Mouse (Mus musculus) stomach, embryonic 14.5 days (tissue): ENCODE measurements around the gene Abtb2. TPM values are rescaled to one million over a fixed set of nuclear protein-coding genes. Genes with fewer than 3 reads are reported as not detected.

Source experiments
- ATAC-seq: fragments of 200-750 bp; cut with Nextera tagmentation; 2 replicates; pipeline ENCODE4 v1.8.0; 2017; ENCODE audit warnings: low read depth, moderate TSS enrichment; ENCODE audit not compliant: insufficient number of reproducible peaks, insufficient read depth, low FRiP score
- H3K27ac ChIP-seq: fragments of 300-500 bp; sonication (generic); 2 replicates; pipeline ENCODE4 v1.5.1; 2014; ENCODE audit warnings: mild to moderate bottlenecking, low read length, moderate library complexity, mixed read lengths
- H3K27me3 ChIP-seq: fragments of 300-500 bp; sonication (generic); 2 replicates; pipeline ENCODE4 v1.6.1; 2014; ENCODE audit warnings: low read length, control low read depth, mixed read lengths; ENCODE audit not compliant: control insufficient read depth, insufficient read depth
- H3K36me3 ChIP-seq: fragments of 300-500 bp; sonication (generic); 2 replicates; pipeline ENCODE4 v1.6.1; 2014; ENCODE audit warnings: mild to moderate bottlenecking, control low read depth, low read length, moderate library complexity, mixed read lengths; ENCODE audit not compliant: control insufficient read depth, insufficient read depth
- H3K4me1 ChIP-seq: fragments of 300-500 bp; sonication (generic); 2 replicates; pipeline ENCODE4 v1.6.1; 2014; ENCODE audit warnings: low read length, control low read depth, mixed read lengths; ENCODE audit not compliant: control insufficient read depth, insufficient read depth
- H3K4me2 ChIP-seq: fragments of 300-500 bp; sonication (generic); replicated peaks from 2 replicates; pipeline ENCODE4 v1.6.1; 2014; ENCODE audit warnings: low read depth, low read length, control low read depth
- H3K4me3 ChIP-seq: fragments of 300-500 bp; sonication (generic); 2 replicates; pipeline ENCODE4 v1.5.1; 2014; ENCODE audit warnings: low read depth, low read length, control low read depth
- H3K9ac ChIP-seq: fragments of 300-500 bp; sonication (generic); replicated peaks from 2 replicates; pipeline ENCODE4 v1.6.1; 2014; ENCODE audit warnings: low read depth, mild to moderate bottlenecking, control low read depth, low read length, moderate library complexity, mixed read lengths
- H3K9me3 ChIP-seq: fragments of 300-500 bp; sonication (generic); 2 replicates; pipeline ENCODE4 v1.6.1; 2016; ENCODE audit warnings: low read depth, low read length, control low read depth; ENCODE audit not compliant: control insufficient read depth
- WGBS: fragments of 180-500 bp; shearing (Covaris S2); extraction: QIAGEN DNeasy Blood & Tissue Kit; methylation state at CpG from one replicate; pipeline ENCODE4 v1.1.7; 2014; 5-methylcytosine and 5-hydroxymethylcytosine counted together
- polyA plus RNA-seq: library from polyadenylated mRNA; unstranded; fragments of >200 nt; fragmentation: Nextera tagmentation; extraction: Ambion mirVana; gene quantifications from 2 replicates; pipeline ENCODE4 v1.2.1, GENCODE M21; 2014

Abtb2 gene
- polyA plus RNA-seq, 1 experiment from 2014 or later: 4.4 TPM

GRCm38 (mm10) chr2:103661696-103662095, 95.6 kb downstream of the Abtb2 start:
- Histone ChIP-seq H3K4me3 (no peak overlapping the region), H3K4me2 (no peak overlapping the region), H3K9ac (no peak overlapping the region), H3K4me1 (no peaks in the 10 kb centered on the region), H3K9me3 (no peaks in the 10 kb centered on the region), H3K36me3 (no peaks in the 10 kb centered on the region), H3K27ac (no peak overlapping the region), H3K27me3 (no peaks in the 10 kb centered on the region)
- no peak for ATAC-seq
- WGBS: 61% methylated on average over 1 of the region's 1 CpGs

DNA sequence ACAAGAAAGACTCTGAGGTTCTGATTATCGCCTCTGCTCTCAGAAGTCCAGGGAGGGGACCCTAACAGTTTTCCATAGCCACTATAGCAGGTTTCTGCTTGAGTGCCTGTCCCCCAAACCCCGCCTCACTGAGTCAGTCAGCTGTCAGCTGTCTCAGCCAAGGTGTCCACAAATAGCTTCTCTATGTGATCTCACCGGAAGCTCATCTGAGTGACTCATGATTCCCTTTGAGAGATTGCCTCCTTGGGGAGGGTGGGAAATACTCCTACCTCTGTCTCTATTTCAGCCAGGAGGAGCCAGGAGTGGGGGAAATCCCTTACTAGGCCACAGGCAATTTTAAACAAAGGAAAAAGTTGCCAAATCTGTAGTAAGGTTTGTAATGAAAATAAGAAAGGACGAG, 96.0 kb downstream of the Abtb2 start:
- ATAC-seq: no peak
- WGBS: 64% methylated on average over 4 of the region's 4 CpGs

DNA sequence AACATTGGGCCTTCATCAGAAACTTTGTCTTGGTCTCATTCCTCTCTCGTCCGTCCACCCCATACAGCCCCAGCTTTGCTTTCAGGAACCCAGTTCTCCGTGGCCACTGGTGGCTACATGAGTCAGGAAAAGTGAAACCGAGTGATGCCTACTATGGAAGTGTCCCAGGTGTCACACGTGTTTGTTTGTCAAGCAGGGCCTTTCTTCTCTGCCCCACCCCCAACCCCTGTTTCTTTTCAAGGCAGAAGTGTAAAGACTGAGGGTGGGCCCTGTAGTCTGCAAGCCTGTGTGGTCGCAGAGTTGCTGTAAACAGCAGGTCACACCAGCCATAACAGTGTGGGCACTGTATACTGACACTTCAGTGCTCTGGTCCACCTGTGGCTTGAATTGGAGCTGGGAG, 98.2 kb downstream of the Abtb2 start:
- WGBS: 59% methylated on average over 6 of the region's 6 CpGs
- H3K9me3 ChIP-seq: no peaks in the 10 kb centered on the region
- no peak overlapping the region for H3K9ac ChIP-seq
- H3K4me1 ChIP-seq: no peaks in the 10 kb centered on the region
- H3K36me3 ChIP-seq: no peaks in the 10 kb centered on the region
- H3K27ac ChIP-seq: no peak overlapping the region
- no peak overlapping the region for H3K4me2 ChIP-seq
- no peaks in the 10 kb centered on the region for H3K27me3 ChIP-seq
- no peak overlapping the region for H3K4me3 ChIP-seq
- no peak for ATAC-seq

More for the DNA sequence above, 96.0 kb downstream of the Abtb2 start:
- Histone ChIP-seq H3K4me2 (no peak overlapping the region), H3K4me3 (no peak overlapping the region), H3K9ac (no peak overlapping the region), H3K36me3 (no peaks in the 10 kb centered on the region), H3K4me1 (no peaks in the 10 kb centered on the region), H3K9me3 (no peaks in the 10 kb centered on the region), H3K27me3 (no peaks in the 10 kb centered on the region), H3K27ac (no peak overlapping the region)

GRCm38 (mm10) chr2:103667962-103668815, 102.1 kb downstream of the Abtb2 start:
- ATAC-seq: peak; percentile 54; the same call in 1 of the 2 replicates
- 70% methylated on average over 8 of the region's 8 CpGs for WGBS

GRCm38 (mm10) chr2:103668939-103669338, 102.8 kb downstream of the Abtb2 start:
- ATAC-seq: no peak

More at GRCm38 (mm10) chr2:103667962-103668815, 102.1 kb downstream of the Abtb2 start:
- Histone ChIP-seq H3K27me3 (no peaks in the 10 kb centered on the region), H3K36me3 (no peaks in the 10 kb centered on the region), H3K9ac (no peak overlapping the region), H3K4me1 (no peaks in the 10 kb centered on the region), H3K27ac (no peak overlapping the region), H3K4me3 (no peak overlapping the region), H3K4me2 (no peak overlapping the region), H3K9me3 (no peaks in the 10 kb centered on the region)

GRCm38 (mm10) chr2:103669561-103669960, 103.5 kb downstream of the Abtb2 start:
- Histone ChIP-seq H3K36me3 (no peaks in the 10 kb centered on the region), H3K4me1 (no peaks in the 10 kb centered on the region), H3K27me3 (no peaks in the 10 kb centered on the region), H3K27ac (no peak overlapping the region), H3K4me2 (no peak overlapping the region), H3K9me3 (no peaks in the 10 kb centered on the region), H3K9ac (no peak overlapping the region), H3K4me3 (no peak overlapping the region)
- WGBS: 90% methylated on average over 4 of the region's 4 CpGs
- ATAC-seq: no peak

More at GRCm38 (mm10) chr2:103668939-103669338, 102.8 kb downstream of the Abtb2 start:
- Histone ChIP-seq H3K27me3 (no peaks in the 10 kb centered on the region), H3K27ac (no peak overlapping the region), H3K4me1 (no peaks in the 10 kb centered on the region), H3K4me3 (no peak overlapping the region), H3K9me3 (no peaks in the 10 kb centered on the region), H3K9ac (no peak overlapping the region), H3K4me2 (no peak overlapping the region), H3K36me3 (no peaks in the 10 kb centered on the region)
- WGBS: 78% methylated on average over 8 of the region's 8 CpGs

- H3K27me3 ChIP-seq: no peaks in the 10 kb centered on the region
- no peak for ATAC-seq
- H3K4me1 ChIP-seq: no peaks in the 10 kb centered on the region
- no peak overlapping the region for H3K4me2 ChIP-seq
- no peaks in the 10 kb centered on the region for H3K9me3 ChIP-seq
- no peaks in the 10 kb centered on the region for H3K36me3 ChIP-seq
- no peak overlapping the region for H3K9ac ChIP-seq
- 59% methylated on average over 3 of the region's 3 CpGs for WGBS
- H3K27ac ChIP-seq: no peak overlapping the region
- no peak overlapping the region for H3K4me3 ChIP-seq
These were observed 104.2 kb downstream of the Abtb2 start for GRCm38 (mm10) chr2:103670276-103670680.

GRCm38 (mm10) chr2:103672573-103673119, 106.5 kb downstream of the Abtb2 start:
- H3K4me1 ChIP-seq: no peaks in the 10 kb centered on the region
- ATAC-seq: no peak
- no peak overlapping the region for H3K9ac ChIP-seq
- H3K4me2 ChIP-seq: no peak overlapping the region
- no peaks in the 10 kb centered on the region for H3K36me3 ChIP-seq
- H3K27ac ChIP-seq: no peak overlapping the region
- no peaks in the 10 kb centered on the region for H3K27me3 ChIP-seq
- WGBS: 76% methylated on average over 7 of the region's 7 CpGs
- no peaks in the 10 kb centered on the region for H3K9me3 ChIP-seq
- no peak overlapping the region for H3K4me3 ChIP-seq
